Mouse (Mus musculus): ENCODE results near the gene Srsf4. TPM values are rescaled to one million over a fixed set of nuclear protein-coding genes. Genes with fewer than 3 reads are reported as not detected.

Gene Srsf4
- polyA plus RNA-seq, 1 experiment from 2014 or later: 49.5 TPM

- no peaks in the 10 kb centered on the region for H3K27me3 ChIP-seq
- TF ChIP-seq CTCF (IDR thresholded peaks at IDR 0.05): no peak
- ChIA-PET CTCF (no interaction called here), POLR2A (interaction anchor here (0.5 kb wide), 1 partner anchor 209 kb away, joined by 3 read pairs; no protein-coding TSS in a partner anchor)
- in situ Hi-C loops (cut with MboI; ENCODE audit: low pct_unique_long_range_greater_than_20kb): no loop called here
- no peak for ATAC-seq
- DNase-seq (ENCODE audit: low read depth, low spot score): no peak
Measured at GRCm38 (mm10) chr4:131872672-131873292, 635 bp upstream of the Srsf4 start.

DNA sequence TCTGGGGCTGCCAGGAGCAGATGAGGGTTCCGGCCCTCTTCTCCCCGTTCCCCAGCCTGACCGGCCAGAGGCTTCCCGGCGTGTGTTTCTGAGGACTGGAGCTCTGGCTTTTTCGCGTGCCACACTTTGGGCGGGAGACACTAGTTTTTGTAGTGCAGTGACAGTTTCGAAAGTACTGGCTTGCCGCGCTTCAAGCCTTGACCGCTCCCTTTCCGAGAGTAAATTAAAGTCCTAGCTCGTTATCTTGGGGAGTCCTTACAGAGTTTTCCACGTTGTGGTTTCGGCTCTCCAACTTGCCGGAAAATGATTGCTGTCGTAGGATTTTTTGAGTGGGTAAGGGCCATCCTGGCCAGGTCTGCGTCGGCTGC, 736 bp downstream of the Srsf4 start:
- no peaks in the 10 kb centered on the region for H3K27me3 ChIP-seq
- CTCF ChIA-PET: no interaction called here
- TF ChIP-seq CTCF (IDR thresholded peaks at IDR 0.05): no peak
- DNase-seq (ENCODE audit: low read depth, low spot score) (no peak), ATAC-seq (no peak)
- in situ Hi-C loops (cut with MboI; ENCODE audit: low pct_unique_long_range_greater_than_20kb): no loop called here
- POLR2A ChIA-PET: no interaction called here

- TF ChIP-seq CTCF (IDR thresholded peaks at IDR 0.05): no peak
- ATAC-seq (no peak), DNase-seq (ENCODE audit: low read depth, low spot score) (no peak)
- ChIA-PET CTCF (no interaction called here), POLR2A (no interaction called here)
- in situ Hi-C loops (cut with MboI; ENCODE audit: low pct_unique_long_range_greater_than_20kb): no loop called here
- H3K27me3 ChIP-seq: no peaks in the 10 kb centered on the region
Measured at GRCm38 (mm10) chr4:131874567-131874966, 1.1 kb downstream of the Srsf4 start.

- no peak for TF ChIP-seq CTCF (IDR thresholded peaks at IDR 0.05)
- POLR2A ChIA-PET: no interaction called here
- in situ Hi-C loops (cut with MboI; ENCODE audit: low pct_unique_long_range_greater_than_20kb): no loop called here
- CTCF ChIA-PET: no interaction called here
- no peaks in the 10 kb centered on the region for H3K27me3 ChIP-seq
- no peak for DNase-seq (ENCODE audit: low read depth, low spot score)
- ATAC-seq: no peak
Measured at GRCm38 (mm10) chr4:131875242-131875641, 1.8 kb downstream of the Srsf4 start.

DNA sequence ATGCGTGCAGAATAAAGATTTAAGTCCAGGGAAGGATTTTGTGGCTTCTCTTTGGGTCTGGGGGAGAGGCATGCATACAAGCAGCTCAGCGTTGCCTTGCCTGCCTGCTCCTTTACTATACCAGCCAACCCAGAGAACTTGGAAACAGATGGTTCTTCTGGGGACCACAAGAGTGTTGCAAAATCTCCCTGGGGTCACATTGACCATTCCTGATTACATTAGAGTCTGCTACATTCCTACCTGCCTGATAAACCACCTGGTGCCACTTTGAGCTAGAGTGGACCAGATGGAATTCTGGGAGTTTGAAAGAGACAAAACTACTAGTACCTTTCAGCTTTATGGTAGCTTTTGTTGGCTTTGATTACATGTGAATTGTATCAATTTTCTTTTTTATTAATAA, 3.4 kb downstream of the Srsf4 start:
- H3K27me3 ChIP-seq: no peaks in the 10 kb centered on the region
- DNase-seq (ENCODE audit: low read depth, low spot score): no peak
- in situ Hi-C loops (cut with MboI; ENCODE audit: low pct_unique_long_range_greater_than_20kb): no loop called here
- ATAC-seq: no peak
- no peak for TF ChIP-seq CTCF (IDR thresholded peaks at IDR 0.05)
- POLR2A ChIA-PET: interaction anchor here (0.6 kb wide), 1 partner anchor 21 kb away, joined by 8 read pairs; no protein-coding TSS in a partner anchor
- CTCF ChIA-PET: no interaction called here

DNA sequence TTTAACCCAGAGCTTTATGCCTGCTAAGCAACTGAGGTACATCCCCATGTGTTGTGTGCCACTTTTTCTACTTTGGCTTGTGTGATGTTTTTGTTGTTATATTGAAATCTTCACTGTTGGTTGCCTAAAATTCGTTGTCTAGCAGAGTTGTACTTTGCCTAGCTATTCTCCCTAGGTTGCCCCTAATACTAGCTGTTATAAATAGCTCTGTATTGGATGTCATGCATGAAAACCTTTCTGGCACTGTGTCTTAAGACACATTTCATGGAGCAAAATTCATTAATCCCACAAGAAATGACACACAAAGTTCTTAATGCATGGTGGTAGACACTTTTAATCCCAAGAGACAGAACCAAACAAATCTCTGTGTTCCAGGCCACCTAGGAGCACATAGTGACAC, 6.3 kb downstream of the Srsf4 start:
- in situ Hi-C loops (cut with MboI; ENCODE audit: low pct_unique_long_range_greater_than_20kb): no loop called here
- TF ChIP-seq CTCF (IDR thresholded peaks at IDR 0.05): no peak
- no peak for DNase-seq (ENCODE audit: low read depth, low spot score)
- H3K27me3 ChIP-seq: no peaks in the 10 kb centered on the region
- ChIA-PET CTCF (no interaction called here), POLR2A (interaction anchor here (0.8 kb wide), 1 partner anchor 14 kb away, joined by 3 read pairs; no protein-coding TSS in a partner anchor)
- ATAC-seq: no peak

- in situ Hi-C loops (cut with MboI; ENCODE audit: low pct_unique_long_range_greater_than_20kb): no loop called here
- H3K27me3 ChIP-seq: no peaks in the 10 kb centered on the region
- CTCF ChIA-PET: interaction anchor here (1.2 to 1.3 kb wide), 2 partner anchors 16 to 49 kb away, joined by 3 read pairs; no protein-coding TSS in a partner anchor
- ATAC-seq: no peak
- no peak for DNase-seq (ENCODE audit: low read depth, low spot score)
- POLR2A ChIA-PET: interaction anchor here (0.6 to 1.2 kb wide), 2 partner anchors 9 to 11 kb away, joined by 3 to 5 read pairs; no protein-coding TSS in a partner anchor
- TF ChIP-seq CTCF (IDR thresholded peaks at IDR 0.05): no peak
Measured at GRCm38 (mm10) chr4:131881306-131881705, 7.9 kb downstream of the Srsf4 start.

DNA sequence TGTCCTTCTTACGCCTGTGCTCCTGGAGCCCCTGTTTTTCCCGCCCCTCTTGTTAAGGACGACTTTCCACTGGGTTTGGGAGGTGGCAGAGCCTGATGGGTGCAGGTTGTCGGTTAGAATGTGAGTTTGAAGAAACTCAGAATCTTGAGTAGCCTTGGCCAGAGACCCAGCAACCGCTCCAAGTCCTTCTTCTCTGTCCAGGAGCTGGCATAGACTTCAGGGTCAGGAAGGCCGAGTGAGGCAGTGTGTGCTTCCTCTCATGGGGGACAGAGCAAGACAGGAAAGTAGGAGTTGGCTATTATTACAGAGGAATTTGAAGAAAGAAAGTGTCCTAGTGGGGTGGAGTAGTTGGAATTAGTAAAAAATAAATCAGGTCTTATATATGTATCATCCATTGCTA, 10.2 kb downstream of the Srsf4 start:
- no peak for TF ChIP-seq CTCF (IDR thresholded peaks at IDR 0.05)
- CTCF ChIA-PET: interaction anchor here (1.2 kb wide), 1 partner anchor 173 kb away, joined by 3 read pairs; no protein-coding TSS in a partner anchor
- ATAC-seq: no peak
- DNase-seq (ENCODE audit: low read depth, low spot score): no peak
- in situ Hi-C loops (cut with MboI; ENCODE audit: low pct_unique_long_range_greater_than_20kb): no loop called here
- no peaks in the 10 kb centered on the region for H3K27me3 ChIP-seq
- POLR2A ChIA-PET: no interaction called here

- no peak for TF ChIP-seq CTCF (IDR thresholded peaks at IDR 0.05)
- no peaks in the 10 kb centered on the region for H3K27me3 ChIP-seq
- ChIA-PET CTCF (no interaction called here), POLR2A (no interaction called here)
- ATAC-seq (no peak), DNase-seq (ENCODE audit: low read depth, low spot score) (no peak)
- in situ Hi-C loops (cut with MboI; ENCODE audit: low pct_unique_long_range_greater_than_20kb): no loop called here
Measured at GRCm38 (mm10) chr4:131885376-131885775, 12.0 kb downstream of the Srsf4 start.

- no peak for ATAC-seq
- POLR2A ChIA-PET: no interaction called here
- no peak for DNase-seq (ENCODE audit: low read depth, low spot score)
- in situ Hi-C loops (cut with MboI; ENCODE audit: low pct_unique_long_range_greater_than_20kb): no loop called here
- H3K27me3 ChIP-seq: no peaks in the 10 kb centered on the region
- no peak for TF ChIP-seq CTCF (IDR thresholded peaks at IDR 0.05)
- CTCF ChIA-PET: no interaction called here
Measured at GRCm38 (mm10) chr4:131888564-131888963, 15.1 kb downstream of the Srsf4 start.

DNA sequence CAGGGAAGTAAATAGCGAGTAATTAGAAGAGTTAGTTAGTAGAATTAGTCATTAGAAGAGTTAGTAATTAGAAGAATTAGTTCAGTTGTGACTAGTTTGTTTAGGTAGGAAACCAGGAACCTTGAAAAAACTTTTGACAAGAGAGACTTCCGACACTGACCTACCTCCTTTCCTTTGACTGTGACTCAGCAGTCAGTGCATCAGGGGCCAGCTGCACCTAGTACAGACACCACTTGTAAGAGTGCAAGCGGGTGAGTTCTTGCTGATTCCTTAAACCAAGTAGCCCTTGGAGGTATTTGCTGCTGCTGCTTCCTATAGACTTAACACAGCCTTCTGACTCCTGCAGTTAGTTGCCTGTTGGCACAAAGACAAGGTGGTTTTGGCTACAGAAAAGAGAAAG, 17.3 kb downstream of the Srsf4 start:
- POLR2A ChIA-PET: interaction anchor here (1.1 kb wide), 1 partner anchor 9 kb away, joined by 3 read pairs; no protein-coding TSS in a partner anchor
- TF ChIP-seq CTCF (IDR thresholded peaks at IDR 0.05): no peak
- in situ Hi-C loops (cut with MboI; ENCODE audit: low pct_unique_long_range_greater_than_20kb): no loop called here
- no peak for DNase-seq (ENCODE audit: low read depth, low spot score)
- no peak for ATAC-seq
- H3K27me3 ChIP-seq: no peaks in the 10 kb centered on the region
- CTCF ChIA-PET: no interaction called here

DNA sequence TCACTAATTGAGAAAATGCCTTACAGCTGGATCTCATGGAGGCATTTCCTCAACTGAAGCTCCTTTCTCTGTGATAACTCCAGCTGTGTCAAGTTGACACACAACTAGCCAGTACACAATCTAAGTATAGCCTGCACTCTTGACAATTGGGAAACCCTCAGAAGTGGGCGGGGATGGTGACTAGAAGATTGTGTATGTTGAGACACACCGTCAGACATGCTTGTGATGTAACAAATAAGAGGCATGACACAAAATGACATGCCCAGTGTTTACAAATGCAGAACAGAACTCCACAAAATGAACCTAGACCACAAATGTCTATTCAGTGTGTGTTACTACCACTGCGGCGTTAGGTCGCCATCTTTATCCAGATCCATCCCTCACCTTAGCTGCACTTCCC, 23.7 kb downstream of the Srsf4 start:
- CTCF ChIA-PET: no interaction called here
- H3K27me3 ChIP-seq: no peaks in the 10 kb centered on the region
- no peak for ATAC-seq
- no peak for TF ChIP-seq CTCF (IDR thresholded peaks at IDR 0.05)
- in situ Hi-C loops (cut with MboI; ENCODE audit: low pct_unique_long_range_greater_than_20kb): no loop called here
- POLR2A ChIA-PET: no interaction called here
- DNase-seq (ENCODE audit: low read depth, low spot score): no peak

Data from Patski (cell line).